Comparison of ENCODE assay signal across 11 mouse cellular contexts in genomic region chr12:53999647-54000637, GRCm38 (mm10).
DNase-seq lines count a peak whose midpoint lies in the region; ATAC-seq lines count a peak whose summit lies in the region.
"Had no signal": no experiment of that assay in that cellular context is flagged by ENCODE, and none has a peak within 500 bp of the region (broad histone marks: within the 10 kb centered on the region; RNA-seq: fewer than 3 reads in every experiment).

No protein-coding gene starts in this region.

- 37% methylated on average over 15 of the region's 15 CpGs for WGBS in embryonic facial prominence, embryonic 13.5 days
- 34% methylated on average over 15 of the region's 15 CpGs for WGBS in limb, embryonic 13.5 days

- peak overlapping the region; percentile 36 for H3K4me2 ChIP-seq in embryonic facial prominence, embryonic 13.5 days
- H3K4me2 ChIP-seq in limb, embryonic 13.5 days (replicated peaks) = peak overlapping the region; percentile 31

- peaks cover 7% of the 10 kb centered on the region for H3K4me1 ChIP-seq in embryonic facial prominence, embryonic 13.5 days
- peaks cover 27% of the 10 kb centered on the region for H3K4me1 ChIP-seq in limb, embryonic 13.5 days

- no peaks in the 10 kb centered on the region for H3K36me3 ChIP-seq in embryonic facial prominence, embryonic 13.5 days
- no peaks in the 10 kb centered on the region for H3K36me3 ChIP-seq in limb, embryonic 13.5 days

- ATAC-seq in embryonic facial prominence, embryonic 13.5 days (ENCODE audit: insufficient number of reproducible peaks, insufficient read depth, low FRiP score, low TSS enrichment, low read depth) = no peak
- 0 out of 2 replicates have a peak, but pooled peaks have one; percentile 40 for ATAC-seq in limb, embryonic 13.5 days (ENCODE audit: low FRiP score, low read depth)
- ATAC-seq: forebrain, postnatal 0 days had no signal

- H3K9ac ChIP-seq in embryonic facial prominence, embryonic 13.5 days = no peak overlapping the region
- no peak overlapping the region for H3K9ac ChIP-seq in limb, embryonic 13.5 days
- H3K9ac ChIP-seq: forebrain, postnatal 0 days had no signal

- intact Hi-C loops in heart, postnatal 14 days (cut with DNase I) = no loop called here

- H3K27me3 ChIP-seq in embryonic facial prominence, embryonic 13.5 days = peaks cover 3% of the 10 kb centered on the region; the same call in 1 of the 2 replicates
- H3K27me3 ChIP-seq in limb, embryonic 13.5 days = 0 out of 2 replicates have a peak, but pooled peaks cover 3% of the 10 kb centered on the region

- no peaks in the 10 kb centered on the region for H3K9me3 ChIP-seq in embryonic facial prominence, embryonic 13.5 days
- no peaks in the 10 kb centered on the region for H3K9me3 ChIP-seq in limb, embryonic 13.5 days

- no peak overlapping the region for H3K4me3 ChIP-seq in embryonic facial prominence, embryonic 13.5 days
- no peak overlapping the region for H3K4me3 ChIP-seq in limb, embryonic 13.5 days

- H3K27ac ChIP-seq in embryonic facial prominence, embryonic 13.5 days = no peak overlapping the region
- 0 out of 2 replicates have a peak overlapping the region, but pooled peaks have one; percentile 6 for H3K27ac ChIP-seq in limb, embryonic 13.5 days

- DNase-seq in heart, adult 11 months = peak; percentile 76
- no peak for DNase-seq in heart, postnatal 14 days
- DNase-seq in A20 (ENCODE audit: low read depth, low spot score) = peak; percentile 2
- DNase-seq in urinary bladder, postnatal 36 days (ENCODE audit: low spot score in 2 of 2) = no peak
- no peak for DNase-seq in lung, postnatal 14 days
- no peak for DNase-seq in urinary bladder, postnatal 14 days (ENCODE audit: low spot score)
- DNase-seq: forebrain, postnatal 0 days; liver; lung, postnatal 10 days had no signal

Comparison
In these comparisons a context has a peak if more than half of its experiments do, and no peak if none do; other contexts are left out.
1. DNase-seq: peak in heart, adult 11 months (single experiment) and A20 (single experiment); none in heart, postnatal 14 days (0 of 2), urinary bladder, postnatal 36 days (0 of 2), lung, postnatal 14 days (single experiment) and urinary bladder, postnatal 14 days (single experiment).